Mouse (Mus musculus): ENCODE data around the gene Jmjd1c. TPM values are rescaled to one million over a fixed set of nuclear protein-coding genes. Genes with fewer than 3 reads are reported as not detected.
A peak's percentile ranks its signal among the peaks of the same experiment; 100 is the strongest.

Gene Jmjd1c
- total RNA-seq, 1 experiment from 2014 or later = 333 TPM

- ATAC-seq (ENCODE audit: extremely low read depth, insufficient number of reproducible peaks, low FRiP score, poor library complexity, severe bottlenecking) = peak; percentile 58; the same call in 1 of the 2 replicates
These were observed 26.9 kb upstream of the Jmjd1c start for GRCm38 (mm10) chr10:67069013-67069412.

GRCm38 (mm10) chr10:67071389-67071788 is 24.5 kb upstream of the Jmjd1c start:
- ATAC-seq (ENCODE audit: extremely low read depth, insufficient number of reproducible peaks, low FRiP score, poor library complexity, severe bottlenecking) = no peak

DNA sequence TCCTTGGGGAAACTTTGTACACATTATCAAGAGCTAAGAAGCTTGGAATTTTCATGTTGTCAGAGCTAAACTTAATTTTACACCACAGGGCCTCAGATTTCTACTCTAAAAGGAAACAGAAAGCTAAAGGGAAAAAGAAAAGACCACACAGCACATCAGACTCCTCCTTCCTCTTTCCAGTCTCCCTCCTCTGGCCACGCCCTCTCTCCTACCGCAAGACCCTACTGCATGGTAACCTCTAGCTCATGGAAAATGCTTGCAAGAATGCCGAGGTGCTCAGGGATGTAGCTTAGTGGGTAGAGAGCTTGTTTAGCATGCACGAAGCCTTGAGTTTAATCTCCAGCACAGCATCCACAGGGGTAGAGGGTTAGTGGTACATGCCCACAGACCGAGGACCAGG is 24.0 kb upstream of the Jmjd1c start:
- ATAC-seq (ENCODE audit: extremely low read depth, insufficient number of reproducible peaks, low FRiP score, poor library complexity, severe bottlenecking) = peak; percentile 41; the same call in 1 of the 2 replicates

GRCm38 (mm10) chr10:67072600-67072999 is 23.3 kb upstream of the Jmjd1c start:
- ATAC-seq (ENCODE audit: extremely low read depth, insufficient number of reproducible peaks, low FRiP score, poor library complexity, severe bottlenecking) = no peak

DNA sequence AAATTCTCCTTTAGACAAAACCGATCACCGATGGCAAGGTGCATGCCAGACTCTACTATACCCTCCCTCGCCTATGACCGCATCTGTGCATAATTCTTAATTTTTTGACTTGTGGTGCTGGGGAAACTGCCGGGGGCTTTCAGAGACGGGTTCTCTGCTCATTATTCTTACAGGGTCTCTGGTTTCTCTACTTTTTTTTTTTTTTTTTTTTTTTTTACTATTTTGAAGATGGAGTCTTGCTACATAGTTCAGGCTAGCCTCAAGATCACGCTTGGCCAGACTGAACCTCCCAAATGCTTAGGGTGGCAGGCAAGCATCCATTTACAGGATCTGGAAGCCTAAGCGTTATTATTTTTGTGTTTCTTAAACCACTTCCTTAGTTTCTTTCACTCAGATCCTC is 22.3 kb upstream of the Jmjd1c start:
- no peak for ATAC-seq (ENCODE audit: extremely low read depth, insufficient number of reproducible peaks, low FRiP score, poor library complexity, severe bottlenecking)

DNA sequence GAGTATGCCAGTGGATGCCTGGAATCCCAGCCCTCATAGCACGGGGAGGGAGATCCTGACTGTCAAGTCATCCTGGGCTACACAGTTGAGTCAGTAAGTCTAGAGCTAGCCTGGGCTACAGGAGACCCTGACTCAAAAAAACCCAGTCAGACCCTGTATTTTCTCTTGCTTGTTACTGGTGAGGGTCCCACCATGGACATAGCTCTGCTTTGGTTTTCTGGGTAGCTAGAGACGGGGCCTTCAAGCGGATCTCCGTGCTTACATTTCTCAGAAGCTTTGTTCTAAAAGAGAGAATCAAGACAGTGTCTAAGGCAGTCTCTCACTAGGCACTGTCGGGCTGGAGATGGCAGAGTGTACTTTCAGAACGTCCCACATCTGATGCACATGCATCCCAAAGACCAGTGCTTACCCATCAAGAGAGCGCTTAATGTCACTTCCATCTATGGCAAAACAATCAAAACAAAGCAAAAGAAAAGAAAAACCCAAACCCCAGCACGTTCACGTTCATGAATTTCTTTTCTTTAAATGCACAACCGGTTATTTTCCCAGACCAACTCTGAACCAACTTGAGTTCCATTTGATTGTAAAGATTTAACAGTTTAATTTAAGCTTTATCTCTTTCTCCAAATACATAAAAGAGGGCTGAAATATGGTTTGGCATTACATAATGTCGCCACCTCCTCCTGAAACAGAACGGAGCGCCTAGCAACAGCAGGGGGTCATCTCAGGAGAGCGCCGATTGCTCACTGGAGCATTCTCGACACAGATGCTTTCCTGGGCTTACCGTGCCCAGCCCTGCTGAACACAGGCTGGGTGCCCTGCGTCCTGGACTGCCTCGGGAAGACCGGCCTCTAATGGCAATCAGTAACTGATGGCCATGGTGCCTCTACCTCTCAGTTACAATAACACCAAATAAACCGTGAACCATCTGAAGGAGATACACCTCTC is 19.7 kb upstream of the Jmjd1c start:
- no peak for ATAC-seq (ENCODE audit: extremely low read depth, insufficient number of reproducible peaks, low FRiP score, poor library complexity, severe bottlenecking)

DNA sequence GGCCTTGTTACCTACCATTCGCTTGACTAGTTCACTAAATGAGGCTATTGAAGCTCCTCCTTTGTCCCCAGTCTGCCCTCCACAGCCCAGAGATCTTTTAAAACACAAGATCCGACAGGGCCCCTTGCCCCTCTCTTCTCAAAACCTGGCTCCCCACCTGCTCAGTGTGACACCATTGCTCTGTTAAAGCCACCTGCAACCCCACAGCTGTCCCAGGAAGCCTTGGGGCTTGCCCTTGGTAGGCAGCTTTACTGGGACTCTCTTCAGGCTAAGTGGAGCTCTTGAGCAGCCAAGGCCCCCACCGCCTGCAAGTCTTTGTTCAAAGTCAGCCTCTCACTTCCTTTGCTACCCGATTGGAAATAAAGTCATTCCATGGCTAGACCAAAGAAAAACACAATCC is 16.9 kb upstream of the Jmjd1c start:
- ATAC-seq (ENCODE audit: extremely low read depth, insufficient number of reproducible peaks, low FRiP score, poor library complexity, severe bottlenecking) = no peak

GRCm38 (mm10) chr10:67081206-67082007 is 14.5 kb upstream of the Jmjd1c start:
- no peak for ATAC-seq (ENCODE audit: extremely low read depth, insufficient number of reproducible peaks, low FRiP score, poor library complexity, severe bottlenecking)

DNA sequence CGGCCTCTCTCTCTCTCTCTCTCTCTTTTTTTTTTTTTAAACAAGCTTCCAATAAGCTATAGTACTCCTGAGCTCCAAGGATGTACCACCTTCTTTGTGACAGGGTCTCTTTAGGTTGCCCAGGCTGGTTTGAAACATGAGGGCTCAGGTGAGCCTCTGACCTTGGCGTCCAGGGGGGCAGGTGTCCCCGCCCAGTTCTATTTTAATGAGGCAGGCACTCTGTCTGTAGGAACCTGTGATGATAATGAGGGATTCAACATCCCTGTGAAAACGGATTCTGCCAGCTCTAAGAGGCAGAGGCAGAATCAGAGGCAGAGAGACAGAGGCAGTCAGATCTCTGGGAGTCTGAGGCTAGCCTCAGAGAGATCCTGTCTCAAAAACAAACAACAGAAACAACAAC is 13.4 kb upstream of the Jmjd1c start:
- no peak for ATAC-seq (ENCODE audit: extremely low read depth, insufficient number of reproducible peaks, low FRiP score, poor library complexity, severe bottlenecking)

GRCm38 (mm10) chr10:67083446-67084166 is 12.3 kb upstream of the Jmjd1c start:
- ATAC-seq (ENCODE audit: extremely low read depth, insufficient number of reproducible peaks, low FRiP score, poor library complexity, severe bottlenecking) = no peak

DNA sequence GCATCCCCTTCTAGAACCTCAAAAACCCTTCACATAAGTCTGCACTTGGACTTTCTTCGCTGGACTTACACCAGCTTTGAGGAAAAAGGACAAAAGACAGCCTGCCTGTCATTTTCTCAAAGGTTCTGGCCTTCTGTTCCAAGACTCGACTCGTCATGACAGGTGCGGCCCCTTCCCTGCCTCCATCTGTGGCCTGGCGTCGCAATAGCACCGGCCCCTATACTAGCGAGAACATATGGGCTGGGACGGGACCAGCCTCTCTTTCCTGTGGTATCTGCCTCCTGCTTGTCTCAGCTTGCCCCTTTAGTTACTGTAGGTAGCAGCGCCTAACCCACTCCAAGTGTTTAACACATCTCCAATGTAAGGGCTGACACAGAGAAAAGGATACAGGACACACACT is 10.8 kb upstream of the Jmjd1c start:
- ATAC-seq (ENCODE audit: extremely low read depth, insufficient number of reproducible peaks, low FRiP score, poor library complexity, severe bottlenecking) = no peak

DNA sequence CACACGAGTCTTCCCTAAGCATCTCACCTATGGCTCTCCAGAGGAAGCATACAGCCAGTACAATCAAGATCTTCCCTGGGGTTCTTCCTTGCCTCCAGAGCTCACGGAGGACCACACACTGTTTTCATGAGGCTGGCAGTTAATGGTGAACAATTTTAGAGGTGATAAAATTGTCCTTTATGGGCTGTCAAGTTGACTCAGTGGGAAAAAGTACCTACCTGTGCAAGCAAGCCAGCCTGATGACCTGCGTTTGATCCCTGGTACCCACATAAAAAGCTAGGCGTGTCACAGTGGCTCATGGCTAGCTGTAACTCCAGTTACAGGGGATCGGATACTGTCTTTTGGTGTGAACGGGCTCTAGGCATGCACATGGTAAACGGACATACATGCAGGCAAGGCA is 10.0 kb upstream of the Jmjd1c start:
- ATAC-seq (ENCODE audit: extremely low read depth, insufficient number of reproducible peaks, low FRiP score, poor library complexity, severe bottlenecking) = no peak

GRCm38 (mm10) chr10:67087447-67088226 is 8.3 kb upstream of the Jmjd1c start:
- no peak for ATAC-seq (ENCODE audit: extremely low read depth, insufficient number of reproducible peaks, low FRiP score, poor library complexity, severe bottlenecking)

- ATAC-seq (ENCODE audit: extremely low read depth, insufficient number of reproducible peaks, low FRiP score, poor library complexity, severe bottlenecking) = no peak
These were observed 5.3 kb upstream of the Jmjd1c start for GRCm38 (mm10) chr10:67090611-67091010.

GRCm38 (mm10) chr10:67094922-67095321 is 1.0 kb upstream of the Jmjd1c start:
- no peak for ATAC-seq (ENCODE audit: extremely low read depth, insufficient number of reproducible peaks, low FRiP score, poor library complexity, severe bottlenecking)

DNA sequence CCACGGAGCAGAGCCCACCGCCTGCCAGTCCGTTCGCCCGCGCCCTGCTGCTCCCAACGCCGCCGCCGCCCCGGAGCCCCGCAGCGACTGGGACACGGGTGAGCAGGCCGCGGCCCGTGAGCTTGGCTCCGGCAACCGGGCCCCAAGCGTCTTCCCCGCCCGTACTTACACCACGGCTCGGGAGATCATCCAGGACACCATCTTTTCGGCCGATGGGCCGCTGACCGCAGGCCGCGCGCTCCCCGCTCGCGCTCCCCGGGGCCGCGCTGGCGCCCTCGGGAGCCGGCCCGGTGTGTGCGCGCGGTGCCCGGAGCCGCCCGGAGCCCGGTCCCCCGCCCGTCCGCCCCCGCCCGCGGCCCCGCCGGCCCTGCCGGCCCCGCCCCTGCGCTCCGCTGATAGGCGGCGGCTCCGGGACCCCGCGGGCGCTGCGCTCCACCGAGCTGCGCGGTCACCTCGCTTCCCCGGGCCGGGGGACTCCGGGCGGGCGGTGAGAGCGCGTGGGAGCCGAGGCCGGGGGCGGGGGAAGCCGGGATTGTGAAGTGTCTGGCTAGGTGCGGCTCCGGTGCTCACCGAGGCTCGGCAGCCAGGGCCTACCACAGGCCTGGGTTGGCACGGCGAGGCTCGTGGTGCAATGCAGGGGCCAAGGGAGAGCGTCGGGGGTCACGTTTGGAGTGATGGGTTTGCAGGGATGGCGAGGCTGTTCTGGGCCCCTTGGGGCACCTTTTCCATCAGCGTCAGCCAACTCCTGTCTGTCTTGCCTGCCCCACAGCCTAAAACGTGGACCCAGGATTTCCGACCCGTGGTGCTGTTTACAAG is 904 bp downstream of the Jmjd1c start, which contains the start of gene Reep3:
Gene Reep3 (minus strand): TSS at position 325 of the 816 bp plus-strand sequence.
- ATAC-seq (ENCODE audit: extremely low read depth, insufficient number of reproducible peaks, low FRiP score, poor library complexity, severe bottlenecking) = peak; percentile 40

- 0 out of 2 replicates have a peak, but pooled peaks have one; percentile 1 for ATAC-seq (ENCODE audit: extremely low read depth, insufficient number of reproducible peaks, low FRiP score, poor library complexity, severe bottlenecking)
These were observed 1.7 kb downstream of the Jmjd1c start for GRCm38 (mm10) chr10:67097437-67098150.

Data from neutrophil, adult 5-6 weeks (primary cell).